Mouse (Mus musculus): ENCODE measurements around the gene Jarid2. TPM values are rescaled to one million over a fixed set of nuclear protein-coding genes. Genes with fewer than 3 reads are reported as not detected.

Jarid2 gene
- polyA plus RNA-seq, 2 experiments = 22.8 to 29.9 TPM

- no peaks in the 10 kb centered on the region for H3K9me3 ChIP-seq (ENCODE audit: control insufficient read depth, low read length)
- H3K9ac ChIP-seq (ENCODE audit: low read depth, low read length, severe bottlenecking) = no peak overlapping the region
- ATAC-seq (ENCODE audit: low FRiP score, low read depth) = no peak
- TF ChIP-seq POLR2A (IDR thresholded peaks at IDR 0.05; ENCODE audit: borderline replicate concordance, extremely low read depth, insufficient read depth, insufficient read length) = no peak
- H3K27me3 ChIP-seq (ENCODE audit: control insufficient read depth, insufficient read depth, low read length) = no peaks in the 10 kb centered on the region
- peaks cover 17% of the 10 kb centered on the region for H3K36me3 ChIP-seq (ENCODE audit: control insufficient read depth, insufficient read depth, low read length)
- DNase-seq (ENCODE audit: low spot score) = no peak
- WGBS = 72% methylated on average over 2 of the region's 2 CpGs
- 0 out of 2 replicates have a peak, but pooled peaks cover 5% of the 10 kb centered on the region for H3K4me1 ChIP-seq (ENCODE audit: control insufficient read depth, insufficient read depth, low read length)
- H3K4me3 ChIP-seq (replicated peaks; ENCODE audit: low read length) = no peak overlapping the region
- H3K27ac ChIP-seq (replicated peaks; ENCODE audit: low read depth, low read length) = no peak overlapping the region
- H3K4me2 ChIP-seq (replicated peaks; ENCODE audit: low read depth, low read length, severe bottlenecking) = no peak overlapping the region
These were observed 147.5 kb downstream of the Jarid2 start for GRCm38 (mm10) chr13:44876799-44877198.

GRCm38 (mm10) chr13:44881001-44881400, 151.7 kb downstream of the Jarid2 start:
- no peak for TF ChIP-seq POLR2A (IDR thresholded peaks at IDR 0.05; ENCODE audit: borderline replicate concordance, extremely low read depth, insufficient read depth, insufficient read length)
- Histone ChIP-seq H3K36me3 (ENCODE audit: control insufficient read depth, insufficient read depth, low read length) (peaks cover 16% of the 10 kb centered on the region; the same call in 1 of the 2 replicates), H3K27ac (replicated peaks; ENCODE audit: low read depth, low read length) (no peak overlapping the region), H3K4me2 (replicated peaks; ENCODE audit: low read depth, low read length, severe bottlenecking) (no peak overlapping the region), H3K9ac (ENCODE audit: low read depth, low read length, severe bottlenecking) (no peak overlapping the region), H3K4me1 (ENCODE audit: control insufficient read depth, insufficient read depth, low read length) (0 out of 2 replicates have a peak, but pooled peaks cover 5% of the 10 kb centered on the region), H3K27me3 (ENCODE audit: control insufficient read depth, insufficient read depth, low read length) (no peaks in the 10 kb centered on the region), H3K4me3 (replicated peaks; ENCODE audit: low read length) (no peak overlapping the region), H3K9me3 (ENCODE audit: control insufficient read depth, low read length) (no peaks in the 10 kb centered on the region)
- DNase-seq (ENCODE audit: low spot score) = no peak
- ATAC-seq (ENCODE audit: low FRiP score, low read depth) = no peak
- 76% methylated on average over 4 of the region's 4 CpGs for WGBS

GRCm38 (mm10) chr13:44886221-44886620, 156.9 kb downstream of the Jarid2 start:
- WGBS = 96% methylated on average over 2 of the region's 2 CpGs
- Histone ChIP-seq H3K27ac (replicated peaks; ENCODE audit: low read depth, low read length) (no peak overlapping the region), H3K4me1 (ENCODE audit: control insufficient read depth, insufficient read depth, low read length) (no peaks in the 10 kb centered on the region), H3K27me3 (ENCODE audit: control insufficient read depth, insufficient read depth, low read length) (no peaks in the 10 kb centered on the region), H3K4me3 (replicated peaks; ENCODE audit: low read length) (no peak overlapping the region), H3K4me2 (replicated peaks; ENCODE audit: low read depth, low read length, severe bottlenecking) (no peak overlapping the region), H3K9me3 (ENCODE audit: control insufficient read depth, low read length) (no peaks in the 10 kb centered on the region), H3K9ac (ENCODE audit: low read depth, low read length, severe bottlenecking) (no peak overlapping the region), H3K36me3 (ENCODE audit: control insufficient read depth, insufficient read depth, low read length) (peaks cover 26% of the 10 kb centered on the region)
- no peak for DNase-seq (ENCODE audit: low spot score)
- ATAC-seq (ENCODE audit: low FRiP score, low read depth) = no peak
- TF ChIP-seq POLR2A (IDR thresholded peaks at IDR 0.05; ENCODE audit: borderline replicate concordance, extremely low read depth, insufficient read depth, insufficient read length) = no peak

- ATAC-seq (ENCODE audit: low FRiP score, low read depth) = no peak
- no peak for DNase-seq (ENCODE audit: low spot score)
- peaks cover 25% of the 10 kb centered on the region for H3K36me3 ChIP-seq (ENCODE audit: control insufficient read depth, insufficient read depth, low read length)
- H3K27me3 ChIP-seq (ENCODE audit: control insufficient read depth, insufficient read depth, low read length) = no peaks in the 10 kb centered on the region
- no peak overlapping the region for H3K4me2 ChIP-seq (replicated peaks; ENCODE audit: low read depth, low read length, severe bottlenecking)
- no peak for TF ChIP-seq POLR2A (IDR thresholded peaks at IDR 0.05; ENCODE audit: borderline replicate concordance, extremely low read depth, insufficient read depth, insufficient read length)
- H3K9me3 ChIP-seq (ENCODE audit: control insufficient read depth, low read length) = no peaks in the 10 kb centered on the region
- 82% methylated on average over 2 of the region's 2 CpGs for WGBS
- H3K27ac ChIP-seq (replicated peaks; ENCODE audit: low read depth, low read length) = no peak overlapping the region
- H3K4me1 ChIP-seq (ENCODE audit: control insufficient read depth, insufficient read depth, low read length) = peaks cover 12% of the 10 kb centered on the region
- H3K9ac ChIP-seq (ENCODE audit: low read depth, low read length, severe bottlenecking) = no peak overlapping the region
- no peak overlapping the region for H3K4me3 ChIP-seq (replicated peaks; ENCODE audit: low read length)
These were observed 161.3 kb downstream of the Jarid2 start for GRCm38 (mm10) chr13:44890612-44891011.

- Histone ChIP-seq H3K4me2 (replicated peaks; ENCODE audit: low read depth, low read length, severe bottlenecking) (no peak overlapping the region), H3K4me1 (ENCODE audit: control insufficient read depth, insufficient read depth, low read length) (peaks cover 12% of the 10 kb centered on the region), H3K4me3 (replicated peaks; ENCODE audit: low read length) (no peak overlapping the region), H3K27ac (replicated peaks; ENCODE audit: low read depth, low read length) (no peak overlapping the region), H3K27me3 (ENCODE audit: control insufficient read depth, insufficient read depth, low read length) (no peaks in the 10 kb centered on the region), H3K36me3 (ENCODE audit: control insufficient read depth, insufficient read depth, low read length) (peaks cover 27% of the 10 kb centered on the region), H3K9me3 (ENCODE audit: control insufficient read depth, low read length) (no peaks in the 10 kb centered on the region), H3K9ac (ENCODE audit: low read depth, low read length, severe bottlenecking) (no peak overlapping the region)
- 23% methylated on average over 5 of the region's 5 CpGs for WGBS
- TF ChIP-seq POLR2A (IDR thresholded peaks at IDR 0.05; ENCODE audit: borderline replicate concordance, extremely low read depth, insufficient read depth, insufficient read length) = no peak
- DNase-seq (ENCODE audit: low spot score) (no peak), ATAC-seq (ENCODE audit: low FRiP score, low read depth) (no peak)
These were observed 162.8 kb downstream of the Jarid2 start for GRCm38 (mm10) chr13:44891813-44892730.
